Mouse (Mus musculus) CH12.LX (cell line): Measurements from ENCODE around the gene Myocd.

Experiments used
- BHLHE40 ChIP-seq: IDR thresholded peaks from 2 replicates; pipeline ENCODE4 v1.6.1; 2011; ENCODE audit warnings: mild to moderate bottlenecking, low read depth, low read length, improper control_type of control experiment
- CTCF ChIP-seq, 2 experiments: IDR thresholded peaks in 1 of 2; conservative IDR thresholded peaks in 1 of 2; 2 replicates each; pipeline ENCODE4 v1.5.1; 2011 to 2012; ENCODE audit warnings: low read depth in 2 of 2, low read length in 2 of 2, improper control_type of control experiment in 1 of 2, inconsistent platforms in 1 of 2, mild to moderate bottlenecking in 1 of 2, moderate library complexity in 1 of 2
- E2F4 ChIP-seq: IDR thresholded peaks from 2 replicates; pipeline ENCODE4 v1.6.1; 2011; ENCODE audit warnings: low read depth, low read length, improper control_type of control experiment; ENCODE audit not compliant: insufficient replicate concordance
- EP300 ChIP-seq: IDR thresholded peaks from 2 replicates; pipeline ENCODE4 v1.6.1; 2011; ENCODE audit warnings: low read length, improper control_type of control experiment
- POLR2A ChIP-seq: IDR thresholded peaks from 2 replicates; pipeline ENCODE4 v1.6.1; 2011; ENCODE audit warnings: low read depth, mild to moderate bottlenecking, improper control_type of control experiment, low read length
- UBTF ChIP-seq: IDR thresholded peaks from 2 replicates; pipeline ENCODE4 v1.6.1; 2012; ENCODE audit warnings: low read depth, mild to moderate bottlenecking, inconsistent platforms, low read length, improper control_type of control experiment, moderate library complexity
- USF1 ChIP-seq: IDR thresholded peaks from 2 replicates; pipeline ENCODE4 v1.6.1; 2014; ENCODE audit warnings: low read depth, mild to moderate bottlenecking, inconsistent platforms, low read length, improper control_type of control experiment
- ZC3H11A ChIP-seq: IDR thresholded peaks from 2 replicates; pipeline ENCODE4 v1.6.1; 2012; ENCODE audit warnings: low read depth, mild to moderate bottlenecking, inconsistent platforms, low read length, improper control_type of control experiment

DNA sequence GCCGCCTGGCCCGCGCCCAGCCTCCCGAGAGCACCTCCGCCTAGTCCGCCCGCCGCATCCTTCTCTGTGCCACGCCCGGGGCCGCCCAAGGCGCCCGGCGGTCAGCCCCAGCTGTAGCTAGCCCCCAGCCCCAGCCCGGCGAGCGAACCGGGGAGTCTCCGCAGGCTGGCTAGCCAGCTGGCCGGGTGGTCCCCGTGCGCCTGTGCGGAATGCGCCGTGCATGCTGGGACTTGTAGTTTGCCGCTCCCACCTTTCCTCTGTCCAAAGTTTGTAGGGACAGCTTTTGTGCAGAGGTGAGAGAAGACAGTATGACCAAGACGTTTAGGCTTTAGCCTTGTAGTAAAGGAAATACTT lies 107.0 kb downstream of the Myocd start, which contains the start of gene Arhgap44:
- TF ChIP-seq UBTF (no peak), POLR2A (no peak), E2F4 (no peak), ZC3H11A (no peak), CTCF (conservative IDR thresholded peaks at IDR 0.05 in 1 of 2, IDR thresholded peaks at IDR 0.05 in 1 of 2; ENCODE audit: low read depth in 2 of 2, low read length in 2 of 2) (no peak), BHLHE40 (no peak), USF1 (no peak), EP300 (no peak)
